Mouse (Mus musculus) CH12.LX (cell line): ENCODE measurements around the gene Gdf3.

Source experiments
- CTCF ChIP-seq, 2 experiments: IDR thresholded peaks in 1 of 2; conservative IDR thresholded peaks in 1 of 2; 2 replicates each; pipeline ENCODE4 v1.5.1; 2011 to 2012; ENCODE audit warnings: low read depth in 2 of 2, low read length in 2 of 2, improper control_type of control experiment in 1 of 2, inconsistent platforms in 1 of 2, mild to moderate bottlenecking in 1 of 2, moderate library complexity in 1 of 2
- EP300 ChIP-seq: IDR thresholded peaks from 2 replicates; pipeline ENCODE4 v1.6.1; 2011; ENCODE audit warnings: low read length, improper control_type of control experiment
- KAT2A ChIP-seq: IDR thresholded peaks from 2 replicates; pipeline ENCODE4 v1.6.1; 2012; ENCODE audit warnings: low read length, improper control_type of control experiment, inconsistent platforms; ENCODE audit not compliant: insufficient replicate concordance
- MAX ChIP-seq: IDR thresholded peaks from 2 replicates; pipeline ENCODE4 v1.6.1; 2011; ENCODE audit warnings: low read length, improper control_type of control experiment
- NELFE ChIP-seq: IDR thresholded peaks from 2 replicates; pipeline ENCODE4 v1.6.1; 2011; ENCODE audit warnings: low read depth, low read length, improper control_type of control experiment
- POLR2A ChIP-seq: IDR thresholded peaks from 2 replicates; pipeline ENCODE4 v1.6.1; 2011; ENCODE audit warnings: low read depth, mild to moderate bottlenecking, improper control_type of control experiment, low read length
- RAD21 ChIP-seq: IDR thresholded peaks from 2 replicates; pipeline ENCODE4 v1.6.1; 2011; ENCODE audit warnings: low read depth, mild to moderate bottlenecking, low read length, improper control_type of control experiment, moderate library complexity
- UBTF ChIP-seq: IDR thresholded peaks from 2 replicates; pipeline ENCODE4 v1.6.1; 2012; ENCODE audit warnings: low read depth, mild to moderate bottlenecking, inconsistent platforms, low read length, improper control_type of control experiment, moderate library complexity
- USF1 ChIP-seq: IDR thresholded peaks from 2 replicates; pipeline ENCODE4 v1.6.1; 2014; ENCODE audit warnings: low read depth, mild to moderate bottlenecking, inconsistent platforms, low read length, improper control_type of control experiment
- ZC3H11A ChIP-seq: IDR thresholded peaks from 2 replicates; pipeline ENCODE4 v1.6.1; 2012; ENCODE audit warnings: low read depth, mild to moderate bottlenecking, inconsistent platforms, low read length, improper control_type of control experiment

GRCm38 (mm10) chr6:122579086-122579485 lies 30.8 kb downstream of the Gdf3 start:
- TF ChIP-seq CTCF (conservative IDR thresholded peaks at IDR 0.05 in 1 of 2, IDR thresholded peaks at IDR 0.05 in 1 of 2; ENCODE audit: low read depth in 2 of 2, low read length in 2 of 2): no peak
- TF ChIP-seq KAT2A: no peak
- no peak for TF ChIP-seq POLR2A
- TF ChIP-seq MAX: no peak
- TF ChIP-seq RAD21: no peak
- no peak for TF ChIP-seq EP300
- no peak for TF ChIP-seq ZC3H11A
- no peak for TF ChIP-seq UBTF
- TF ChIP-seq USF1: no peak
- no peak for TF ChIP-seq NELFE
